Mouse (Mus musculus) liver, embryonic 14.5 days (tissue): ENCODE measurements around the gene Cfap46. TPM values are rescaled to one million over a fixed set of nuclear protein-coding genes. Genes with fewer than 3 reads are reported as not detected.

Experiments used
- ATAC-seq: fragments of 200-750 bp; cut with Nextera tagmentation; 2 replicates; pipeline ENCODE4 v1.8.0; 2017; ENCODE audit warnings: moderate number of reproducible peaks, mild to moderate bottlenecking, moderate library complexity; ENCODE audit not compliant: insufficient read depth
- DNase-seq, 3 experiments: peaks; one replicate each; pipeline ENCODE4 v3.0.0-alpha.2; 2012 to 2013; ENCODE audit warnings: low read depth in 3 of 3, low spot score in 3 of 3
- H3K27ac ChIP-seq: fragments of 300-500 bp; sonication (generic); 2 replicates; pipeline ENCODE4 v1.5.1; 2014; ENCODE audit warnings: moderate library complexity, mild to moderate bottlenecking, control low read depth, inconsistent platforms
- H3K27me3 ChIP-seq: fragments of 300-500 bp; sonication (generic); 2 replicates; pipeline ENCODE4 v1.6.1; 2014; ENCODE audit warnings: mild to moderate bottlenecking, low read length, moderate library complexity; ENCODE audit not compliant: control insufficient read depth, insufficient read depth
- H3K36me3 ChIP-seq: fragments of 300-500 bp; sonication (generic); replicated peaks from 2 replicates; pipeline ENCODE4 v1.6.1; 2014; ENCODE audit warnings: low read depth; ENCODE audit not compliant: control insufficient read depth, insufficient read depth
- H3K4me1 ChIP-seq, 2 experiments: fragments of 200-500 bp in 1 of 2; fragments of 300-500 bp in 1 of 2; sonication (generic) in 1 of 2; replicated peaks; 2 replicates each; pipeline ENCODE4 v1.6.1; 2012 to 2014; ENCODE audit warnings: antibody characterized with exemption in 1 of 2, inconsistent platforms in 1 of 2, low read length in 1 of 2; ENCODE audit not compliant: control insufficient read depth in 2 of 2, insufficient read depth in 2 of 2
- H3K4me2 ChIP-seq: fragments of 300-500 bp; sonication (generic); 2 replicates; pipeline ENCODE4 v1.6.1; 2014; ENCODE audit warnings: low read depth, mild to moderate bottlenecking, control low read depth, moderate library complexity
- H3K4me3 ChIP-seq, 2 experiments: fragments of 200-500 bp in 1 of 2; fragments of 300-500 bp in 1 of 2; sonication (generic) in 1 of 2; 2 replicates each; pipeline ENCODE4 v1.5.1; 2012 to 2014; ENCODE audit warnings: low read depth in 2 of 2, low read length in 2 of 2, mild to moderate bottlenecking in 2 of 2, control low read depth in 1 of 2, inconsistent platforms in 1 of 2, moderate library complexity in 1 of 2; ENCODE audit not compliant: insufficient read depth in 1 of 2
- H3K9ac ChIP-seq: fragments of 300-500 bp; sonication (generic); replicated peaks from 2 replicates; pipeline ENCODE4 v1.6.1; 2014; ENCODE audit warnings: mild to moderate bottlenecking, control low read depth, moderate library complexity
- H3K9me3 ChIP-seq: fragments of 300-500 bp; sonication (generic); 2 replicates; pipeline ENCODE4 v1.6.1; 2016; ENCODE audit warnings: low read length, mixed read lengths; ENCODE audit not compliant: control insufficient read depth
- CTCF ChIP-seq: IDR thresholded peaks from 2 replicates; pipeline ENCODE4 v1.5.1; 2016; ENCODE audit warnings: antibody characterized with exemption, low read depth, control low read depth
- EP300 ChIP-seq: IDR thresholded peaks from 2 replicates; pipeline ENCODE4 v1.6.1; 2016; ENCODE audit warnings: antibody characterized with exemption, low read depth
- WGBS: fragments of 180-500 bp; shearing (Covaris S2); extraction: QIAGEN DNeasy Blood & Tissue Kit; methylation state at CpG from one replicate; pipeline ENCODE4 v1.1.7; 2014; ENCODE audit not compliant: insufficient replicate concordance; 5-methylcytosine and 5-hydroxymethylcytosine counted together
- polyA plus RNA-seq, 2 experiments: library from polyadenylated mRNA; depleted of rRNA in 1 of 2; stranded (reverse) in 1 of 2; unstranded in 1 of 2; fragments of >200 nt; fragmentation: Nextera tagmentation in 1 of 2; extraction: Ambion mirVana in 1 of 2; gene quantifications; 2 replicates each; pipeline versions ENCODE4 v1.2.1 to v1.2.3; 2012 to 2014

The Cfap46 gene
- polyA plus RNA-seq, 2 experiments: not detected

- no peak for ATAC-seq
Observed at GRCm38 (mm10) chr7:139692211-139692610, 8.6 kb upstream of the Cfap46 start.

GRCm38 (mm10) chr7:139685336-139685735 lies 1.7 kb upstream of the Cfap46 start:
- no peak for TF ChIP-seq CTCF
- TF ChIP-seq EP300: no peak
- Histone ChIP-seq H3K9me3 (no peaks in the 10 kb centered on the region), H3K9ac (no peak overlapping the region), H3K4me3 (no peak overlapping the region), H3K4me1 (peaks cover 0 to 5% of the 10 kb centered on the region in 2 experiments; a peak in 2 of 4 replicates), H3K36me3 (no peaks in the 10 kb centered on the region), H3K27me3 (no peaks in the 10 kb centered on the region), H3K4me2 (no peak overlapping the region), H3K27ac (no peak overlapping the region)
- DNase-seq (no peak), ATAC-seq (no peak)

More at GRCm38 (mm10) chr7:139692211-139692610, 8.6 kb upstream of the Cfap46 start:
- Histone ChIP-seq H3K9me3 (no peaks in the 10 kb centered on the region), H3K27ac (no peak overlapping the region), H3K9ac (no peak overlapping the region), H3K4me2 (no peak overlapping the region), H3K27me3 (no peaks in the 10 kb centered on the region), H3K4me1 (no peaks in the 10 kb centered on the region), H3K4me3 (no peak overlapping the region), H3K36me3 (no peaks in the 10 kb centered on the region)
- TF ChIP-seq CTCF (no peak), EP300 (no peak)
- DNase-seq: no peak
- 56% methylated on average over 11 of the region's 11 CpGs for WGBS

GRCm38 (mm10) chr7:139684553-139684929 lies 924 bp upstream of the Cfap46 start:
- ATAC-seq (peak; percentile 68), DNase-seq (peak; percentile 73 to 81 (median 78))
- TF ChIP-seq EP300: no peak
- peak; percentile 83 for TF ChIP-seq CTCF
- no peaks in the 10 kb centered on the region for H3K36me3 ChIP-seq
- under 1% methylated on average over 14 of the region's 14 CpGs for WGBS
- no peaks in the 10 kb centered on the region for H3K9me3 ChIP-seq
- peak overlapping the region; percentile 14 to 49 for H3K4me3 ChIP-seq
- peaks cover 0 to 5% of the 10 kb centered on the region in 2 experiments; a peak in 2 of 4 replicates for H3K4me1 ChIP-seq
- peak overlapping the region; percentile 65 for H3K4me2 ChIP-seq
- no peaks in the 10 kb centered on the region for H3K27me3 ChIP-seq
- H3K27ac ChIP-seq: no peak overlapping the region
- no peak overlapping the region for H3K9ac ChIP-seq

- no peak overlapping the region for H3K27ac ChIP-seq
- TF ChIP-seq EP300 (no peak), CTCF (no peak)
- 43% methylated on average over 11 of the region's 11 CpGs for WGBS
- peaks cover 0 to 5% of the 10 kb centered on the region in 2 experiments; a peak in 2 of 4 replicates for H3K4me1 ChIP-seq
- H3K4me3 ChIP-seq: no peak overlapping the region
- no peaks in the 10 kb centered on the region for H3K9me3 ChIP-seq
- ATAC-seq (no peak), DNase-seq (no peak)
- no peaks in the 10 kb centered on the region for H3K27me3 ChIP-seq
- H3K9ac ChIP-seq: no peak overlapping the region
- no peak overlapping the region for H3K4me2 ChIP-seq
- H3K36me3 ChIP-seq: no peaks in the 10 kb centered on the region
Observed at GRCm38 (mm10) chr7:139681921-139682598, 1.6 kb downstream of the Cfap46 start.

- Histone ChIP-seq H3K4me3 (no peak overlapping the region), H3K9ac (no peak overlapping the region), H3K27ac (no peak overlapping the region), H3K4me2 (no peak overlapping the region), H3K27me3 (no peaks in the 10 kb centered on the region), H3K4me1 (no peaks in the 10 kb centered on the region), H3K9me3 (no peaks in the 10 kb centered on the region), H3K36me3 (no peaks in the 10 kb centered on the region)
- WGBS: 54% methylated on average over 3 of the region's 3 CpGs
- ATAC-seq (no peak), DNase-seq (no peak)
- TF ChIP-seq CTCF: no peak
- TF ChIP-seq EP300: no peak
Observed at GRCm38 (mm10) chr7:139676433-139676832, 7.2 kb downstream of the Cfap46 start.
